Mouse (Mus musculus) CH12.LX (cell line): ENCODE measurements around the gene Ece1.

ENCODE experiments used
- CHD2 ChIP-seq: IDR thresholded peaks from 2 replicates; pipeline ENCODE4 v1.6.1; 2011; ENCODE audit warnings: low read length, improper control_type of control experiment
- CTCF ChIP-seq, 2 experiments: IDR thresholded peaks in 1 of 2; conservative IDR thresholded peaks in 1 of 2; 2 replicates each; pipeline ENCODE4 v1.5.1; 2011 to 2012; ENCODE audit warnings: low read depth in 2 of 2, low read length in 2 of 2, improper control_type of control experiment in 1 of 2, inconsistent platforms in 1 of 2, mild to moderate bottlenecking in 1 of 2, moderate library complexity in 1 of 2
- GABPA ChIP-seq: IDR thresholded peaks from 2 replicates; pipeline ENCODE4 v1.6.1; 2012; ENCODE audit warnings: low read depth, low read length, improper control_type of control experiment, inconsistent platforms; ENCODE audit not compliant: insufficient replicate concordance
- MAZ ChIP-seq: IDR thresholded peaks from 2 replicates; pipeline ENCODE4 v1.6.1; 2012; ENCODE audit warnings: low read depth, mild to moderate bottlenecking, inconsistent platforms, low read length, improper control_type of control experiment, moderate library complexity
- NRF1 ChIP-seq: IDR thresholded peaks from 2 replicates; pipeline ENCODE4 v1.6.1; 2014; ENCODE audit warnings: low read depth, mild to moderate bottlenecking, inconsistent platforms, low read length, improper control_type of control experiment, moderate library complexity
- POLR2A ChIP-seq: IDR thresholded peaks from 2 replicates; pipeline ENCODE4 v1.6.1; 2011; ENCODE audit warnings: low read depth, mild to moderate bottlenecking, improper control_type of control experiment, low read length
- ZC3H11A ChIP-seq: IDR thresholded peaks from 2 replicates; pipeline ENCODE4 v1.6.1; 2012; ENCODE audit warnings: low read depth, mild to moderate bottlenecking, inconsistent platforms, low read length, improper control_type of control experiment

DNA sequence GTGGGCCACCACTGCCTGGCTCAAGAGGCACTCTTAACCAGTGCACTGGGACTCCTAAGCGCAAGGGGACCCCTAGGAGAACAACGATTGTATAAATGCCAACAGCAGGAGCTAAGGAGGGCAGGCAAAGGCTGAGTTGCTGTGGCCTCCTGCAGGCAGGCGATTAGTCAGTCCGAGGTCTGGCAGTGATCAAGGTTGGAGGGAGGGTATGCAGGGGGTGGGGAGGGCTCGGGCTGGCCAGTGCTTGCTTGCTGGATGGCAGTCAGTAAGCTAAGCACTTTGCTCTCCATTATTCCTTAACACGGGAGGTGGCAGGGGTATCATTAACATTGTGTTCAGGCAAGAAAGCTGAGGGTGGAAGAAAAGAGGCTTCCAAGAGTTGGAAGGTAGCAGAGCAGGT, 31.7 kb upstream of the Ece1 start:
- TF ChIP-seq ZC3H11A: no peak
- no peak for TF ChIP-seq CTCF (conservative IDR thresholded peaks at IDR 0.05 in 1 of 2, IDR thresholded peaks at IDR 0.05 in 1 of 2; ENCODE audit: low read depth in 2 of 2, low read length in 2 of 2)
- TF ChIP-seq POLR2A: no peak
- no peak for TF ChIP-seq GABPA
- no peak for TF ChIP-seq MAZ
- no peak for TF ChIP-seq NRF1
- no peak for TF ChIP-seq CHD2
